Mouse (Mus musculus): ENCODE measurements around the gene Cfc1. TPM values are rescaled to one million over a fixed set of nuclear protein-coding genes. Genes with fewer than 3 reads are reported as not detected.

Cfc1 gene
- polyA plus RNA-seq, 1 experiment = not detected

- 32% methylated on average over 4 of the region's 4 CpGs for WGBS
- TF ChIP-seq CTCF (IDR thresholded peaks at IDR 0.05; ENCODE audit: control insufficient read depth, insufficient read depth, low read length) (no peak), POLR2A (IDR thresholded peaks at IDR 0.05; ENCODE audit: borderline replicate concordance, control insufficient read depth, low read depth, low read length) (no peak)
- H3K4me1 ChIP-seq (ENCODE audit: control insufficient read depth, insufficient read depth, low read length) = no peaks in the 10 kb centered on the region
- H3K4me3 ChIP-seq (replicated peaks; ENCODE audit: control insufficient read depth, low read depth, low read length) = no peak overlapping the region
- H3K27ac ChIP-seq (ENCODE audit: control insufficient read depth, insufficient read depth, low read depth, low read length, poor library complexity) = no peak overlapping the region
Observed at GRCm38 (mm10) chr1:34583821-34584263, 48.4 kb downstream of the Cfc1 start.

DNA sequence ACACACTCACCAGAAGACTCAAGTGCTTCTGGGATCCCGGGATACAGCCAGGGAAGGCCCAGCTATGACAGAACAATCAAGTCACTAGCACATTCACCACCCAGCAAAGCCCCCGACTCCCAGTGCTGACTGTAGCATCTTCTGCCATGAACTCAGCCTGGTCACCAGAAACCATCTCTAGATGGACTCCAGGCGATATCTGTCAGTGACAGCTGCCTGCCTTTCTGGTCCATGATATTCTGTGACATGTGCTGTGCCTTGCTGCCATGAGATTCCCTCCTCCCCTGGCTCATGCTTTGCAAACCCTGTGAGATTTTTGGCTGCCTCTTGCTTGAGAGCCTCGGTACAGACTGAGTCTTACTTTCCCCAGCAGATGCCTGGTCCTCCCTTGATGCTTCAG is 49.3 kb downstream of the Cfc1 start:
- TF ChIP-seq POLR2A (IDR thresholded peaks at IDR 0.05; ENCODE audit: borderline replicate concordance, control insufficient read depth, low read depth, low read length) (no peak), CTCF (IDR thresholded peaks at IDR 0.05; ENCODE audit: control insufficient read depth, insufficient read depth, low read length) (no peak)
- no peaks in the 10 kb centered on the region for H3K4me1 ChIP-seq (ENCODE audit: control insufficient read depth, insufficient read depth, low read length)
- 64% methylated on average over 4 of the region's 4 CpGs for WGBS
- no peak overlapping the region for H3K27ac ChIP-seq (ENCODE audit: control insufficient read depth, insufficient read depth, low read depth, low read length, poor library complexity)
- no peak overlapping the region for H3K4me3 ChIP-seq (replicated peaks; ENCODE audit: control insufficient read depth, low read depth, low read length)

- TF ChIP-seq POLR2A (IDR thresholded peaks at IDR 0.05; ENCODE audit: borderline replicate concordance, control insufficient read depth, low read depth, low read length) (no peak), CTCF (IDR thresholded peaks at IDR 0.05; ENCODE audit: control insufficient read depth, insufficient read depth, low read length) (no peak)
- no peak overlapping the region for H3K27ac ChIP-seq (ENCODE audit: control insufficient read depth, insufficient read depth, low read depth, low read length, poor library complexity)
- 81% methylated on average over 22 of the region's 22 CpGs for WGBS
- no peaks in the 10 kb centered on the region for H3K4me1 ChIP-seq (ENCODE audit: control insufficient read depth, insufficient read depth, low read length)
- no peak overlapping the region for H3K4me3 ChIP-seq (replicated peaks; ENCODE audit: control insufficient read depth, low read depth, low read length)
Observed at GRCm38 (mm10) chr1:34587298-34588096, 52.0 kb downstream of the Cfc1 start.

Other genes with a start within 250 kb of the Cfc1 start
- 11.3 and 19.3 TPM in 2 replicates for gene Ccdc115, start 96.0 kb upstream of the Cfc1 start, polyA plus RNA-seq (2011; ENCODE audit: insufficient read depth, insufficient read length, low replicate concordance, missing spikeins)
- 10.4 and 14.5 TPM in 2 replicates for gene Imp4, start 95.8 kb upstream of the Cfc1 start, polyA plus RNA-seq (2011; ENCODE audit: insufficient read depth, insufficient read length, low replicate concordance, missing spikeins)
- gene Ptpn18, start 75.9 kb upstream of the Cfc1 start, polyA plus RNA-seq (2011; ENCODE audit: insufficient read depth, insufficient read length, low replicate concordance, missing spikeins) = 54.1 and 93.0 TPM in 2 replicates
- gene Prss39, start 37.2 kb upstream of the Cfc1 start, polyA plus RNA-seq (2011; ENCODE audit: insufficient read depth, insufficient read length, low replicate concordance, missing spikeins) = not detected in 2 replicates
- gene Prss40, start 25.3 kb downstream of the Cfc1 start, polyA plus RNA-seq (2011; ENCODE audit: insufficient read depth, insufficient read length, low replicate concordance, missing spikeins) = not detected in 2 replicates
- not detected in 2 replicates for gene Amer3, start 44.0 kb downstream of the Cfc1 start, polyA plus RNA-seq (2011; ENCODE audit: insufficient read depth, insufficient read length, low replicate concordance, missing spikeins)

Measured in bone marrow, adult 2 months (tissue).